Mouse (Mus musculus) intestine, embryonic 16.5 days (tissue): ENCODE measurements at regions not wholly inside any gene's neighbourhood (a gene's known extent, or its start where the extent isn't known, plus 50 kb on each side); places are given as distances from the start of the nearest gene placed in this dataset.
A peak's percentile ranks its signal among the peaks of the same experiment; 100 is the strongest.

Experiments
- ATAC-seq: fragments of 200-750 bp; cut with Nextera tagmentation; 2 replicates; pipeline ENCODE4 v1.8.0; 2017; ENCODE audit warnings: moderate TSS enrichment, moderate library complexity
- H3K27ac ChIP-seq: fragments of 300-500 bp; sonication (generic); 2 replicates; pipeline ENCODE4 v1.5.1; 2014; ENCODE audit warnings: mild to moderate bottlenecking, low read length
- H3K27me3 ChIP-seq: fragments of 300-500 bp; sonication (generic); replicated peaks from 2 replicates; pipeline ENCODE4 v1.6.1; 2014; ENCODE audit warnings: low read length, control low read depth, mixed read lengths; ENCODE audit not compliant: control insufficient read depth, insufficient read depth
- H3K36me3 ChIP-seq: fragments of 300-500 bp; sonication (generic); 2 replicates; pipeline ENCODE4 v1.6.1; 2014; ENCODE audit warnings: low read length, control low read depth; ENCODE audit not compliant: control insufficient read depth, insufficient read depth
- H3K4me1 ChIP-seq: fragments of 300-500 bp; sonication (generic); 2 replicates; pipeline ENCODE4 v1.6.1; 2014; ENCODE audit warnings: low read length, control low read depth, mixed read lengths; ENCODE audit not compliant: control insufficient read depth, insufficient read depth
- H3K4me2 ChIP-seq: fragments of 300-500 bp; sonication (generic); 2 replicates; pipeline ENCODE4 v1.6.1; 2014; ENCODE audit warnings: low read depth, low read length, control low read depth
- H3K4me3 ChIP-seq: fragments of 300-500 bp; sonication (generic); 2 replicates; pipeline ENCODE4 v1.5.1; 2014; ENCODE audit warnings: mild to moderate bottlenecking, low read length
- H3K9ac ChIP-seq: fragments of 300-500 bp; sonication (generic); 2 replicates; pipeline ENCODE4 v1.6.1; 2014; ENCODE audit warnings: low read depth, low read length
- H3K9me3 ChIP-seq: fragments of 300-500 bp; sonication (generic); 2 replicates; pipeline ENCODE4 v1.6.1; 2016; ENCODE audit warnings: low read length, control low read depth; ENCODE audit not compliant: control insufficient read depth
- WGBS: fragments of 180-500 bp; shearing (Covaris S2); extraction: QIAGEN DNeasy Blood & Tissue Kit; methylation state at CpG from one replicate; pipeline ENCODE4 v1.1.7; 2014; 5-methylcytosine and 5-hydroxymethylcytosine counted together

- Histone ChIP-seq H3K27ac (no peak overlapping the region), H3K4me3 (no peak overlapping the region), H3K9me3 (no peaks in the 10 kb centered on the region), H3K9ac (no peak overlapping the region), H3K4me1 (peaks cover 14% of the 10 kb centered on the region), H3K36me3 (no peaks in the 10 kb centered on the region), H3K27me3 (no peaks in the 10 kb centered on the region), H3K4me2 (no peak overlapping the region)
- no peak; the same call in 1 of the 2 replicates for ATAC-seq
- 37% methylated on average over 6 of the region's 6 CpGs for WGBS
These were observed 118.3 kb upstream of the Lrig1 start for GRCm38 (mm10) chr6:94818220-94818619.

GRCm38 (mm10) chr6:94816161-94816560, 116.2 kb upstream of the Lrig1 start:
- Histone ChIP-seq H3K36me3 (no peaks in the 10 kb centered on the region), H3K27ac (no peak overlapping the region), H3K9ac (no peak overlapping the region), H3K4me2 (no peak overlapping the region), H3K4me3 (no peak overlapping the region), H3K9me3 (no peaks in the 10 kb centered on the region), H3K27me3 (no peaks in the 10 kb centered on the region), H3K4me1 (peaks cover 14% of the 10 kb centered on the region)
- no peak for ATAC-seq
- WGBS = 41% methylated on average over 5 of the region's 5 CpGs

GRCm38 (mm10) chr6:94814711-94815110, 114.8 kb upstream of the Lrig1 start:
- Histone ChIP-seq H3K4me1 (peaks cover 14% of the 10 kb centered on the region), H3K27me3 (no peaks in the 10 kb centered on the region)
- 33% methylated on average over 3 of the region's 3 CpGs for WGBS

GRCm38 (mm10) chr6:94813481-94814148, 113.7 kb upstream of the Lrig1 start:
- ATAC-seq = peak; percentile 85
- Histone ChIP-seq H3K4me3 (no peak overlapping the region), H3K27ac (no peak overlapping the region), H3K9ac (no peak overlapping the region), H3K4me2 (0 out of 2 replicates have a peak overlapping the region, but pooled peaks have one; percentile 11), H3K27me3 (no peaks in the 10 kb centered on the region), H3K9me3 (no peaks in the 10 kb centered on the region), H3K4me1 (peaks cover 11% of the 10 kb centered on the region), H3K36me3 (no peaks in the 10 kb centered on the region)
- 45% methylated on average over 7 of the region's 7 CpGs for WGBS

More at GRCm38 (mm10) chr6:94814711-94815110, 114.8 kb upstream of the Lrig1 start:
- H3K9ac ChIP-seq = no peak overlapping the region
- no peak overlapping the region for H3K4me2 ChIP-seq
- no peak overlapping the region for H3K4me3 ChIP-seq
- no peak overlapping the region for H3K27ac ChIP-seq
- ATAC-seq = no peak
- no peaks in the 10 kb centered on the region for H3K9me3 ChIP-seq
- H3K36me3 ChIP-seq = no peaks in the 10 kb centered on the region

GRCm38 (mm10) chr6:94811846-94812245, 111.9 kb upstream of the Lrig1 start:
- H3K4me1 ChIP-seq = peaks cover 3% of the 10 kb centered on the region; the same call in 1 of the 2 replicates
- no peak overlapping the region for H3K27ac ChIP-seq
- H3K4me2 ChIP-seq = no peak overlapping the region
- H3K36me3 ChIP-seq = no peaks in the 10 kb centered on the region
- H3K4me3 ChIP-seq = no peak overlapping the region
- H3K9ac ChIP-seq = no peak overlapping the region
- no peaks in the 10 kb centered on the region for H3K27me3 ChIP-seq
- no peaks in the 10 kb centered on the region for H3K9me3 ChIP-seq
- ATAC-seq = no peak
- 48% methylated on average over 4 of the region's 4 CpGs for WGBS

GRCm38 (mm10) chr6:94807216-94807615, 107.3 kb upstream of the Lrig1 start:
- WGBS = 67% methylated on average over 6 of the region's 6 CpGs
- Histone ChIP-seq H3K9ac (no peak overlapping the region), H3K27me3 (no peaks in the 10 kb centered on the region), H3K27ac (no peak overlapping the region), H3K4me3 (no peak overlapping the region), H3K9me3 (no peaks in the 10 kb centered on the region), H3K4me2 (no peak overlapping the region), H3K4me1 (peaks cover 6% of the 10 kb centered on the region; the same call in 1 of the 2 replicates), H3K36me3 (no peaks in the 10 kb centered on the region)
- no peak for ATAC-seq

- no peaks in the 10 kb centered on the region for H3K36me3 ChIP-seq
- H3K4me3 ChIP-seq = no peak overlapping the region
- H3K27ac ChIP-seq = no peak overlapping the region
- no peaks in the 10 kb centered on the region for H3K9me3 ChIP-seq
- 58% methylated on average over 12 of the region's 12 CpGs for WGBS
- H3K4me2 ChIP-seq = no peak overlapping the region
- no peak overlapping the region for H3K9ac ChIP-seq
- no peaks in the 10 kb centered on the region for H3K27me3 ChIP-seq
- peaks cover 6% of the 10 kb centered on the region; the same call in 1 of the 2 replicates for H3K4me1 ChIP-seq
- no peak for ATAC-seq
These were observed 106.7 kb upstream of the Lrig1 start for GRCm38 (mm10) chr6:94806481-94807160.

GRCm38 (mm10) chr6:94805685-94806084, 105.7 kb upstream of the Lrig1 start:
- H3K27me3 ChIP-seq = no peaks in the 10 kb centered on the region
- no peak overlapping the region for H3K9ac ChIP-seq
- H3K27ac ChIP-seq = no peak overlapping the region
- no peaks in the 10 kb centered on the region for H3K36me3 ChIP-seq
- 36% methylated on average over 6 of the region's 6 CpGs for WGBS
- H3K4me2 ChIP-seq = no peak overlapping the region
- H3K4me1 ChIP-seq = peaks cover 9% of the 10 kb centered on the region; the same call in 1 of the 2 replicates
- H3K4me3 ChIP-seq = no peak overlapping the region
- peak; percentile 43; the same call in 1 of the 2 replicates for ATAC-seq
- no peaks in the 10 kb centered on the region for H3K9me3 ChIP-seq

GRCm38 (mm10) chr6:94804284-94804815, 104.4 kb upstream of the Lrig1 start:
- Histone ChIP-seq H3K9me3 (no peaks in the 10 kb centered on the region), H3K4me2 (no peak overlapping the region), H3K27me3 (no peaks in the 10 kb centered on the region), H3K9ac (no peak overlapping the region), H3K4me1 (peaks cover 9% of the 10 kb centered on the region; the same call in 1 of the 2 replicates), H3K4me3 (no peak overlapping the region), H3K27ac (no peak overlapping the region), H3K36me3 (no peaks in the 10 kb centered on the region)
- no peak for ATAC-seq
- WGBS = 68% methylated on average over 10 of the region's 10 CpGs
